Mouse (Mus musculus): Measurements from ENCODE around the gene Olfr281. TPM values are rescaled to one million over a fixed set of nuclear protein-coding genes. Genes with fewer than 3 reads are reported as not detected.

The Olfr281 gene
- polyA plus RNA-seq, 2 experiments from 2014 or later: not detected

DNA sequence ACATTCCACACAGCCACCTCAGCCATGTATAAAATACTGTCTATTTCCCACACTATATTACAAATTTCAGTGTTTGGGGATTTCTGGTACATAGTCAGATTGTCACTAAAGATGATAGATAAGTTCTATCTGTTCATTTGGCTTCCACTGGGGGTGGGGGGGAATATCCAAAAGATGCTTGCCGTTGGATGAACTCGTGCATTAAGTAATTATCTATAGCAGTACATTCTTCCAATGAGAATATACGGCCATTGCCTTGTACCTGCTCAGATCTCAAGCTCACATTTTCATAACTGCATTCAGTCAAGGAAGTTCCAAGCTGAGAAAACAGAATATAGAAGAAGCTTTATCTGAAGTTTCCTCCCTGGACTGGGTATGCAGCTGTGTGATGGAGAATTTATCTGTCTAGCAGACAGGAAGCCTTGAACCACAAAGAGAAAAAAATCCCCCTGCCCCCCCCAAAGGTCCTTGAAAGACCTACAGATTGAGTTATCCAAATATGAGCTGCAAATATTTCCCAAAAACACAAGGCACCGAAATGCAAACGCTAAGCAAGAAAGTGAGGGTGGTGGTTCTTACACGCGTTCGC, 34.1 kb downstream of the Olfr281 start:
- ATAC-seq: no peak

DNA sequence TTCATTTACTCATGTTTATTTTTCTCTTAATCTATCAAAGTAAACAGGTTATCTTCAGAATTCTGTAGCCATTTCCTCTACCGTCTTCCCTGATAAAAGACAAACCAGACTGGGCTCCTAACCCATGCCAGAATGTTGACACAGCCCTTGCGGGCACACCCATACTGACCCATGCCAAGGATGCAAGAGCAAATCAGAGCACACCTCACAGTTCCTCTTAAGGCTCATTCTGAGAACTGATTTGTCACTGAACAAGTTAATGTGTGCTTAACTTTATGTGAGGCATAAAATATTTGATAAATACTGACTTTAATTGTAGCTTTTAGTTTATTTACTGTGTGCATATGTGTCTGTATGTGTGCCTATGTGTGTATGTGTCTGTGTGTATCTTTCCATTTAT, 38.9 kb downstream of the Olfr281 start:
- no peak for ATAC-seq

DNA sequence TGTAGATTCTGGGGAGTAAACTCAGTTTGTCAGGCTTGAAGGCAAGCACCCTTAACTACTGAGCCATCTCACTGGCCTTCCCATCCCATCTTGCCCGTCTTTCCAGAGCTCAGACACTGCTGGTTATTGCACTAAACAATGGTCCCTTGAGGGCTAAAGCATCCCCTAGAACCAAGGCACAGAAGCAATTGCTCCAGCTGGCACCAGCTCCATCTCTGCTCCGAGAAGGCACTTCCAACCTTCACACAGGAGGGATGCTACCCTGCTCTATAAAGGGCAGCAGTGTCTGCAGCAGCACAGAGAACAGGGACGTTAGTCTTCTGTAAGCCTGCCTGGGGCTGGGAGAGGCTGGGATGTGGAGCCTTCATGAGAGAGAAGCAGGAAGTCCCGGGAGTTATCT, 39.7 kb downstream of the Olfr281 start, which contains the start of gene Olfr279:
Gene Olfr279, plus strand, starts transcription at position 301 of the 400 bp plus-strand sequence.
- no peak for ATAC-seq

DNA sequence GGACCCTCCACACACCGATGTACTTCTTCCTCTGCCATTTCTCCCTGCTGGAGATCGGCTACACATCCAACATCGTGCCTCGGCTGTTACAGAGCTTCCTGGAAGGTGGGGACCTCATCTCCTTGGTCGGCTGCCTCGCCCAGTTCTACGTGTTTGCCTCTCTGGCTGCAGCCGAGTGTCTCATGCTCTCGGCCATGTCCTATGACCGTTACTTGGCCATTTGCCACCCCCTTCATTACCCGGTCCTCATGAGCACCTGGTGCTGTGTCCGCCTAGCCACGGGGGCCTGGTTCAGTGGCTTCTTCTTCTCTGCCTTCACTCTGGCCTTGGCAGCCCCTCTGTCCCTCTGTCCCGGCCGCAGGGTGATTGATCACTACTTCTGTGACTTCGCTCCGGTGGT, 45.2 kb downstream of the Olfr281 start:
- ATAC-seq: no peak

DNA sequence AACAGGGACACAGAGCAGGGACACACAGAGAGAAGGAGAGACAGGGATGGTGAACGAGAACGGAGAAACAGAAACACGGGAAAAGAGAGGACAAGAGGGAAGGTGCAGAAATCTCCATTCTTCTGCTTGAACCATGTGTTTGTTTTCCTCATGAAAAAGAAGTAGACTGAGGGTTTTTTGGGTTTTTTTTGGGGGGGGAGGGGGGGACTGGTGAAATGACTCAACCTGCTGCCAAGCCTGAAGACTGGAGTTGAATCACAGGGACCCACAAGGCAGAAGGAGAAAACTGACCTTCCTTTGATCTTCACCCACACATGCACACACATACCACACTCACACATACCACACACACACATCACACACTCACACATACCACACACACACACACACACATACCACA, 50.9 kb downstream of the Olfr281 start:
- no peak for ATAC-seq

DNA sequence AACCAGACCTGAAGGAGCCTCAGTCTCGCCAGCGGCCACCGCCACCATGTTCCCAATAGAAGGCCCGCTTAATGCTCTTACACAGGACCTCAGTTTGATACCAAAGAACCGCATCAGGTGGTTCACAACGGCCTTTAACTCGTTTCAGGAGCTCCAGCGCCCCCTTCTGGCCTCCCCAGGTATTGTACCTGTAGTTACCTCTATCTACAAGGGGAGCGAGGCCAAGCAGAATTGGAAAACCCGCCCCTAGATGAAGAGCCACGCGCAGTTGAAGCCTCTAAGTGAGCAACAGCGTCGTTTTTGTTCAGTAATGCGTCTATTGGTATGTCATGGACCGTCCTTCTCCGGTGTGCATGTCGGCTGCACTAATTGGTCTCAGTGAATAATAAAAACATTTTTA, 52.1 kb downstream of the Olfr281 start:
- ATAC-seq: peak; percentile 66

DNA sequence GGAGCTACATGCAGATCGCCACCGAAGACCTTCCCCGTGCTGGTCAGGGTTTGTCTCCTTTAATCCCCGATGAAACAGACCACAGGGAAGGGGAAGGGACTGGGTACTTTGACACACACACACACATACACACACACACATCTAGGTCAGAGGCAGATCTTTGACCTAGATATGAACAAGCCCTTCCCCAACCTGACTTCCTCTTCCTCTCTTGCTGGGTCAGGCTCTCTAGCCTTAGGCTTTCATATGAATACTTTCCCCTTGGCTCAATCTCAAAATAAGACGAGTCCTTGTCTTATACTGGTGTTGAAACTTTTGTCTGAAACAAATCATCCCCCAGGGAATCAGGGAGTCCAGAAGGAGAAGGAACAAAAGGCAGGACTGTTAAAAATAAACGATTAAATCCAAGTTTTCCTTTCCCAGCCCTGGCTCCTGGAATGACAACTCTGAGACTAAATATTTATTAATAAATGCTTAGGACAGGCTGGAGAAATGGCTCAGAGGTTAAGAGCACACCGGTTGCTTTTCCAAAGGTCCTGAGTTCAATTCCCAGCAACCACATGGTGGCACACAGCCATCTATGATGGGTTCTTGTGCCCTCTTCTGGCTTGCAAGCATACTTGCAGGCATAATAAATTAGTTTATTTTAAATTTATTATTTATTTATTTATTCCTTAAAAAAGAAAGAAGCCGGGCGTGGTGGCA, 54.0 kb downstream of the Olfr281 start:
- ATAC-seq: peak; percentile 18

DNA sequence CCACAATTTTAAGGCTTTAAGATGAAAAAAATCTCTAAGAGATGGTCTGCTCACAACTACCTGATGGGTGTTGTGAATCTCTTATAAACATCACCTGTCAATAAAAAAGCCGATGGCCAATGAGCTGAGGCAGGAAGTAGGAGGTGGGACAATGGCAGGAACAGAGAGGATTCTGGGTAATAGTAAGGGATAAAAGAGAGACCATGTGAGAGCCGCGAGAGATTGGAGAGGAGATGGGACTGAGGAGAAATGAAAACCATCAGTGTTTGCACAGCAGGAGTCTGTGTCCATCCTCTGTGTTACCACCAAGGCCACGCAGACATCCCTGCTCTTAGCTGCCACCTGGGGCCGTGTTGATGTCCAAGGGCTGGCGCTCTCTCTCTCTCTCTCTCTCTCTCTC, 54.9 kb downstream of the Olfr281 start:
- ATAC-seq: no peak

DNA sequence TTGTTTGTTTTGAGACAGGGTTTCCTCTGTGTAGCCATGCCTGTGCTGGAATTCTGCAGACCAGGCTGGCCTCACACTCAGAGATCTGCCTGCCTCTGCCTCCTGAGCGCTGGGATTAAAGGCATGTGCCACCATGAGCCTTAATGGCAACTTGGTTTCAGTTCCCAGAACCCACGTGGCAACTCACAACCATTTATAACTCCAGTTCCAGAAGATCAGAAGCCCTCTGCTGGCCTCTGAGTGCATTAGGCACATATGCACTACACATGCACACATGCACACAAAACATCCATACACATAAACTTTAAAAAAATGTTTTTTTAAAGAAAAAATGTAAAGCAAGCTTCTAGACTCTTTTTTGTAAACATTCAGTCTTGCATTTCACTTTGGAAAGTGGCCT, 57.0 kb downstream of the Olfr281 start:
- ATAC-seq: no peak

Other genes starting within 250 kb of the Olfr281 start
- not detected for gene Gm44579, start 231.6 kb upstream of the Olfr281 start, polyA plus RNA-seq (2017; shearing (Covaris generic))
- not detected for gene Olfr287, start 231.5 kb upstream of the Olfr281 start, polyA plus RNA-seq (2017; shearing (Covaris generic))
- under 1 TPM in 1 of 2 experiments, not detected in 1; 0.15 TPM for gene Olfr286, start 218.1 kb upstream of the Olfr281 start, polyA plus RNA-seq (2017; shearing (Covaris generic))
- gene H1fnt, start 195.3 kb upstream of the Olfr281 start, polyA plus RNA-seq (2017; shearing (Covaris generic)): not detected
- gene Zfp641, start 156.4 kb upstream of the Olfr281 start, polyA plus RNA-seq (2017; shearing (Covaris generic)): not detected
- gene Olfr285, start 135.2 kb upstream of the Olfr281 start, polyA plus RNA-seq (2017; shearing (Covaris generic)): not detected
- not detected for gene Olfr284, start 111.6 kb upstream of the Olfr281 start, polyA plus RNA-seq (2017; shearing (Covaris generic))
- gene Olfr283, start 71.6 kb upstream of the Olfr281 start, polyA plus RNA-seq (2017; shearing (Covaris generic)): not detected
- not detected for gene Olfr282, start 21.4 kb upstream of the Olfr281 start, polyA plus RNA-seq (2017; shearing (Covaris generic))
- gene OR5BS1P, start 17.3 kb downstream of the Olfr281 start, polyA plus RNA-seq (2017; shearing (Covaris generic)): not detected
- under 1 TPM in 1 of 2 experiments, not detected in 1; 0.56 TPM for gene Lalba, start 30.1 kb downstream of the Olfr281 start, polyA plus RNA-seq (2017; shearing (Covaris generic))
- gene Olfr279, start 39.8 kb downstream of the Olfr281 start, polyA plus RNA-seq (2017; shearing (Covaris generic)): not detected
- 10 to 100 TPM; 27.2 to 36.2 TPM for gene Kansl2, start 81.7 kb downstream of the Olfr281 start, polyA plus RNA-seq (2017; shearing (Covaris generic))
- gene Ccnt1, start 118.3 kb downstream of the Olfr281 start, polyA plus RNA-seq (2017; shearing (Covaris generic)): 100 to 1,000 TPM; 103 to 104 TPM
- gene 4930415O20Rik, start 118.4 kb downstream of the Olfr281 start, polyA plus RNA-seq (2017; shearing (Covaris generic)): not detected
- 1 to 10 TPM; 1.1 to 1.5 TPM for gene Adcy6, start 157.5 kb downstream of the Olfr281 start, polyA plus RNA-seq (2017; shearing (Covaris generic))
- gene Cacnb3, start 178.3 kb downstream of the Olfr281 start, polyA plus RNA-seq (2017; shearing (Covaris generic)): not detected
- gene Ddx23, start 210.3 kb downstream of the Olfr281 start, polyA plus RNA-seq (2017; shearing (Covaris generic)): 10 to 100 TPM; 29.4 to 29.8 TPM
- gene Rnd1, start 224.9 kb downstream of the Olfr281 start, polyA plus RNA-seq (2017; shearing (Covaris generic)): 1 to 10 TPM in 1 of 2 experiments, under 1 TPM in 1; 0.35 to 1.9 TPM